Mouse (Mus musculus) stomach, postnatal 0 days (tissue): ENCODE data around the gene Sipa1l2.

Experiments used
- CTCF ChIP-seq: IDR thresholded peaks from 2 replicates; pipeline ENCODE4 v1.5.1; 2016; ENCODE audit warnings: antibody characterized with exemption, low read depth, mild to moderate bottlenecking, moderate library complexity
- EP300 ChIP-seq: optimal IDR thresholded peaks from 2 replicates; pipeline ENCODE3; 2016; ENCODE audit warnings: antibody characterized with exemption

DNA sequence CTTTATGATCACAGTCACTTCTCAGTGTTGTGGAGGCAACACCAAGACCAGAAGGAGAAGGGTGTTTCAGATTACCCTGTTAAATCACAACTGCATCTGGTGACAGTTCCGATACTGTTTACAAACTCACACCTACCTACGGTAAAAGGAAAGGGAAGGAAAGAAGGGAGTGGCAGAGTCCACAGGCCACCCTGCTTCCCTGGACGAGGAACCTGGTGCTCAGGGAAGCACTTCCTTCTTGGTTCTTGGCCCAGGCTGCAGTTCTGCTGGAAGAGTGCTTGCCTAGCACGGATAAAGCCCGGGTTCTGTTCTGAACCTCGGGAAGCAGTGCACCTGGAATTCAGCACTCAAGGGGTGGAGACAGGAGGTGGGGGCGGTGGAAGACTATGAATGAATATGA, 48.5 kb downstream of the Sipa1l2 start:
- TF ChIP-seq EP300 (no peak), CTCF (no peak)
